Mouse (Mus musculus) liver, postnatal 0 days (tissue): ENCODE data around the gene Madcam1.

Source experiments
- CTCF ChIP-seq: sonication (generic); IDR thresholded peaks from 2 replicates; pipeline ENCODE4 v1.5.1; 2016; ENCODE audit warnings: antibody characterized with exemption, low read depth
- EP300 ChIP-seq: IDR thresholded peaks from 2 replicates; pipeline ENCODE4 v1.6.1; 2016; ENCODE audit warnings: antibody characterized with exemption, low read depth, mild to moderate bottlenecking

GRCm38 (mm10) chr10:79716254-79716987 lies 52.1 kb downstream of the Madcam1 start, which contains the start of gene Hcn2:
- TF ChIP-seq CTCF (no peak), EP300 (no peak)
